Mouse (Mus musculus) liver, postnatal 0 days (tissue): Measurements from ENCODE around the gene Slc6a5. TPM values are rescaled to one million over a fixed set of nuclear protein-coding genes. Genes with fewer than 3 reads are reported as not detected.

Experiments
- ATAC-seq: fragments of 200-750 bp; cut with Nextera tagmentation; 2 replicates; pipeline ENCODE4 v1.8.0; 2017; ENCODE audit warnings: mild to moderate bottlenecking, moderate library complexity
- DNase-seq: peaks from one replicate; pipeline ENCODE4 v3.0.0-alpha.2; 2016
- H3K27ac ChIP-seq: fragments of 300-500 bp; sonication (generic); 2 replicates; pipeline ENCODE4 v1.5.1; 2014; ENCODE audit warnings: antibody characterized with exemption, moderate library complexity, mild to moderate bottlenecking, low read depth
- H3K27me3 ChIP-seq: fragments of 300-500 bp; sonication (generic); 2 replicates; pipeline ENCODE4 v1.6.1; 2014; ENCODE audit warnings: low read length, control low read depth, mixed read lengths; ENCODE audit not compliant: insufficient read depth
- H3K36me3 ChIP-seq: fragments of 300-500 bp; sonication (generic); replicated peaks from 2 replicates; pipeline ENCODE4 v1.6.1; 2014; ENCODE audit warnings: mild to moderate bottlenecking, control low read depth, low read length, moderate library complexity, mixed read lengths; ENCODE audit not compliant: insufficient read depth
- H3K4me1 ChIP-seq: fragments of 300-500 bp; sonication (generic); 2 replicates; pipeline ENCODE4 v1.6.1; 2014; ENCODE audit warnings: antibody characterized with exemption, mild to moderate bottlenecking, control low read depth; ENCODE audit not compliant: insufficient read depth
- H3K4me2 ChIP-seq: fragments of 300-500 bp; sonication (generic); 2 replicates; pipeline ENCODE4 v1.6.1; 2014; ENCODE audit warnings: low read depth, mild to moderate bottlenecking, low read length, moderate library complexity, mixed read lengths
- H3K4me3 ChIP-seq: fragments of 300-500 bp; sonication (generic); 2 replicates; pipeline ENCODE4 v1.5.1; 2014; ENCODE audit warnings: low read depth, low read length
- H3K9ac ChIP-seq: fragments of 300-500 bp; sonication (generic); replicated peaks from 2 replicates; pipeline ENCODE4 v1.6.1; 2014; ENCODE audit warnings: mild to moderate bottlenecking, moderate library complexity
- H3K9me3 ChIP-seq: fragments of 300-500 bp; sonication (generic); 2 replicates; pipeline ENCODE4 v1.6.1; 2016; ENCODE audit warnings: mild to moderate bottlenecking, control low read depth, low read length, mixed read lengths
- CTCF ChIP-seq: sonication (generic); IDR thresholded peaks from 2 replicates; pipeline ENCODE4 v1.5.1; 2016; ENCODE audit warnings: antibody characterized with exemption, low read depth
- EP300 ChIP-seq: IDR thresholded peaks from 2 replicates; pipeline ENCODE4 v1.6.1; 2016; ENCODE audit warnings: antibody characterized with exemption, low read depth, mild to moderate bottlenecking
- WGBS: fragments of 180-500 bp; shearing (Covaris S2); extraction: QIAGEN DNeasy Blood & Tissue Kit; methylation state at CpG from one replicate; pipeline ENCODE4 v1.1.7; 2014; ENCODE audit not compliant: insufficient replicate concordance; 5-methylcytosine and 5-hydroxymethylcytosine counted together
- polyA plus RNA-seq: library from polyadenylated mRNA; unstranded; fragments of >200 nt; fragmentation: Nextera tagmentation; extraction: Ambion mirVana; gene quantifications from 2 replicates; pipeline ENCODE4 v1.2.1, GENCODE M21; 2015

Slc6a5 gene
- polyA plus RNA-seq, 1 experiment from 2014 or later, result not detected

- 5% methylated on average over 23 of the region's 23 CpGs for WGBS
- ATAC-seq, result no peak
- H3K9me3 ChIP-seq, result no peaks in the 10 kb centered on the region
- TF ChIP-seq EP300 (no peak), CTCF (no peak)
- no peaks in the 10 kb centered on the region for H3K36me3 ChIP-seq
- H3K9ac ChIP-seq, result no peak overlapping the region
- H3K27ac ChIP-seq, result no peak overlapping the region
- H3K27me3 ChIP-seq, result peaks cover 98% of the 10 kb centered on the region
- H3K4me2 ChIP-seq, result no peak overlapping the region
- no peak for DNase-seq
- H3K4me1 ChIP-seq, result no peaks in the 10 kb centered on the region
- H3K4me3 ChIP-seq, result no peak overlapping the region
Observed at GRCm38 (mm10) chr7:49911147-49911946, 1.4 kb downstream of the Slc6a5 start.

- Histone ChIP-seq H3K27me3 (peaks cover 97% of the 10 kb centered on the region), H3K4me1 (no peaks in the 10 kb centered on the region), H3K9me3 (no peaks in the 10 kb centered on the region), H3K4me3 (no peak overlapping the region), H3K27ac (no peak overlapping the region), H3K9ac (no peak overlapping the region), H3K36me3 (no peaks in the 10 kb centered on the region), H3K4me2 (no peak overlapping the region)
- 2% methylated on average over 26 of the region's 26 CpGs for WGBS
- DNase-seq (no peak), ATAC-seq (no peak)
- TF ChIP-seq EP300 (no peak), CTCF (no peak)
Observed at GRCm38 (mm10) chr7:49911947-49912262, 2.0 kb downstream of the Slc6a5 start.

DNA sequence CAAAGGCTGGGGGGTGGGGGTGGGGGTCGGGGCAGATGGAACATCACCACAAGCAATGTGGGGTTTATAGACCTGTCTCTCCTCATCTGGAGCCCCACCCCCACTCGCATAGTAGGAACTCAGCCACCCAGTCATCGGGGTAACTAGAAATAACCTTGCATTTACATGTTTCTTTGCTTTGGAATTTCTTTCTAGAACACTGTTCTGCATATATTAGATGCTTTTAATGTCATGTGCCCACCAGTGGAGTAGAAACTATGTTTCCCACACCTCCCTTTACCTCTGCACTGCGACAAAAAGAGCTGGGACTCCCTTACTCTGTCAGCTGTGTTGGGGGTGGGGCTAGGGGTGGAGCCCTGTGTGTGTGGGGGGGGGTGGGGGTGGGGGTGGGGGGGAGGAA is 3.2 kb downstream of the Slc6a5 start:
- no peak overlapping the region for H3K4me3 ChIP-seq
- TF ChIP-seq CTCF (no peak), EP300 (no peak)
- H3K4me1 ChIP-seq, result no peaks in the 10 kb centered on the region
- no peak for ATAC-seq
- H3K27ac ChIP-seq, result no peak overlapping the region
- H3K36me3 ChIP-seq, result no peaks in the 10 kb centered on the region
- H3K9ac ChIP-seq, result no peak overlapping the region
- 4% methylated on average over 4 of the region's 4 CpGs for WGBS
- H3K4me2 ChIP-seq, result no peak overlapping the region
- no peaks in the 10 kb centered on the region for H3K9me3 ChIP-seq
- DNase-seq, result no peak
- H3K27me3 ChIP-seq, result peaks cover 93% of the 10 kb centered on the region

DNA sequence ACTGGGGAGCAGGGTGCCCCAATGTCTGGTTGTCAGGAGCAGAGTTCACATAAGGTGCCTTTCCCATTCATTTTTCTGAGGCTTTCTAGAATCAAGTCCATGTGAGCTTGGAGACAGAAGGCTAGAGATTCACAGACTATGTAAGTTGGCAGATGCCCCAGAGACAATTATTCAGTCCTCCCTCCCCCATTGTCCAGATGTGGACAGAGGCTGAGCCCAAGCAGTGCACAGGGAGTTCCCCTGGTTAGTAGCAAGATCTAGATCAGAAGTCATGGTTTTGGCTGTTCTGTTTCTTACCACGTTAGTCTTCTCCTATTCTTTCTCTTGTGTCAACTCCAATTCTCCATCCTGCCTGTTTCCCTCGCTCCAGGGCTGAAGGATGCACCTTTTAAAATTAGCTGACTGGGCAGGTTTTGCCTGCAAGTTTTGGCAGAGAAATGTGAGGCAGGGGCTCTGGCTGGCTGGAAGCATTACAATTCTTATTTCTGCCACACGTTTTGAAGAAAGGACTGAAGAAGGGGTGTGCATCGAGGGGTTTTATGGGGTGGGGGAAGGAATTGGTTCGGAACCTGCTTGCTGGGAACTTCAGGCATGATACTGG is 3.9 kb downstream of the Slc6a5 start:
- Histone ChIP-seq H3K4me2 (no peak overlapping the region), H3K27me3 (peaks cover 87% of the 10 kb centered on the region), H3K27ac (no peak overlapping the region), H3K9ac (no peak overlapping the region), H3K9me3 (no peaks in the 10 kb centered on the region), H3K36me3 (no peaks in the 10 kb centered on the region), H3K4me1 (no peaks in the 10 kb centered on the region), H3K4me3 (no peak overlapping the region)
- WGBS, result 2% methylated on average over 5 of the region's 5 CpGs
- ATAC-seq (no peak), DNase-seq (no peak)
- TF ChIP-seq CTCF, result no peak
- no peak for TF ChIP-seq EP300

GRCm38 (mm10) chr7:49914946-49915345 is 5.0 kb downstream of the Slc6a5 start:
- Histone ChIP-seq H3K27me3 (peaks cover 76% of the 10 kb centered on the region), H3K4me2 (no peak overlapping the region), H3K9me3 (0 out of 2 replicates have a peak, but pooled peaks cover 3% of the 10 kb centered on the region), H3K9ac (no peak overlapping the region), H3K36me3 (no peaks in the 10 kb centered on the region), H3K27ac (no peak overlapping the region), H3K4me1 (no peaks in the 10 kb centered on the region), H3K4me3 (no peak overlapping the region)
- no peak for TF ChIP-seq EP300
- TF ChIP-seq CTCF, result no peak
- ATAC-seq (no peak), DNase-seq (no peak)
- WGBS, result 5% methylated on average over 9 of the region's 9 CpGs

GRCm38 (mm10) chr7:49915471-49915870 is 5.5 kb downstream of the Slc6a5 start:
- ATAC-seq, result no peak
- no peak overlapping the region for H3K27ac ChIP-seq
- no peak overlapping the region for H3K4me2 ChIP-seq

More at GRCm38 (mm10) chr7:49915471-49915870, 5.5 kb downstream of the Slc6a5 start:
- TF ChIP-seq CTCF, result no peak
- no peak for TF ChIP-seq EP300
- 0 out of 2 replicates have a peak, but pooled peaks cover 3% of the 10 kb centered on the region for H3K9me3 ChIP-seq
- H3K27me3 ChIP-seq, result peaks cover 70% of the 10 kb centered on the region
- no peak for DNase-seq
- WGBS, result 4% methylated on average over 11 of the region's 11 CpGs
- no peak overlapping the region for H3K9ac ChIP-seq
- H3K4me3 ChIP-seq, result no peak overlapping the region
- H3K4me1 ChIP-seq, result no peaks in the 10 kb centered on the region
- no peaks in the 10 kb centered on the region for H3K36me3 ChIP-seq
